Mouse (Mus musculus) testis, postnatal 10 days (tissue): ENCODE measurements around the gene Adamtsl1.
A peak's percentile ranks its signal among the peaks of the same experiment; 100 is the strongest.

Source experiments
- DNase-seq: peaks from one replicate; pipeline ENCODE4 v3.0.0; 2021; ENCODE audit warnings: low spot score

Gene Adamtsl1

GRCm38 (mm10) chr4:85672290-85672689, 158.3 kb downstream of the Adamtsl1 start:
- no peak for DNase-seq

- no peak for DNase-seq
Observed at GRCm38 (mm10) chr4:85677621-85678020, 163.6 kb downstream of the Adamtsl1 start.

- no peak for DNase-seq
Observed at GRCm38 (mm10) chr4:85686160-85686559, 172.2 kb downstream of the Adamtsl1 start.

DNA sequence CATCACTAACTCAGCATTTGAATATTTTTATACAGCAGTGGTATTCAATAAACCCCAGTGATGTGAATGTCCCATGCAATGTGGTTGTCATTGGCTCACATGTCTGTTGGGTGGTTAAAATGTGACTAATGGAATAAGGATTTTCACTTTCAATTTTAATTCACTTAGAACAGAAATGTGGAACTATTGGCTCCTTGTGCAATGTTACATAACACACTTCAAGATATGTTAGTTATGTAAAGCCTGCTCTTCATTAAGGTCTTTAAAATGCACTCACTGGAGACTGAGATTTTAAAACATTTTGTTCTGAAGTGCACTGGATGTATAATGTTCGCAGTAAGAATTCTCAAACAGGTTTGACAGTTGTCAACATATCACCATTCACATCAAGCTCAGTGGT, 181.3 kb downstream of the Adamtsl1 start:
- no peak for DNase-seq

GRCm38 (mm10) chr4:85707352-85708057, 193.5 kb downstream of the Adamtsl1 start:
- DNase-seq: no peak

DNA sequence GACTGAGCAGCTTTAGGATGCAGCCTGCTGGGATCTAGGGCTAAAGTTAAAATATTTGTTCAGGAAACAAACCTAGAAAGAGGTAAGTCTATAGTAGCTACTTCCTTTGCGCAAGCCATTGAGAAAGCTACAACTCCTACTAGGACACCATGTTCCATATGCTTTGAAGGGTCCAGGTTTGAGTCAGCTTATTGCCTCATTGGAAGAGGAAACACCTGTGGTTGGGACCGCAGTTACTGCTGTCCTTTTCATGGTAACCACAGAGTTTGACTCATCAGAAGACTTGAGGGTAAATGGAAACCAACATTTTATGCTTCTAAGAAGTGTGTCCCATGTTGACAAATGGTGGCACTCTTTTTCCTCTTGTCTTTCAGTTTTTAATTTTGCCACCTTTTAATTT, 195.7 kb downstream of the Adamtsl1 start:
- no peak for DNase-seq

- DNase-seq: no peak
Observed at GRCm38 (mm10) chr4:85724999-85725398, 211.0 kb downstream of the Adamtsl1 start.

DNA sequence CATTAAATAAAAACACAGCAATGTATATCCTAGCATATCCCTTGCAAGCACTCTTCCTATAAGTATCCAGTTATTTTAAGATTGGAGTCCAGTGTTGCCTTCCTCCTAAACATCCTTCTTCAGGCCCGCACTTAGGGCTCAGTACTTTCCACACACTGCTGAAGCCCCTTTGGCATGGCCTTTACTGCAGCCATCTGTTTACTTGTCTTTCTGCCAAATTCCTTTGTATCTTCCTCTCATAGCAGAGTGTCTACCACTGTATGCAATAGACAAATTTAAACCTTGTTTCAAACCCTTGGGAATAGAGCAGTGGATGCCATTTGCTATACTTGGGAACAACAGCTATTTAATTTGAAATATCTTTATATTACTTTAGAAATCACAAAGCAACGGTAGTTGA, 213.8 kb downstream of the Adamtsl1 start:
- no peak for DNase-seq

DNA sequence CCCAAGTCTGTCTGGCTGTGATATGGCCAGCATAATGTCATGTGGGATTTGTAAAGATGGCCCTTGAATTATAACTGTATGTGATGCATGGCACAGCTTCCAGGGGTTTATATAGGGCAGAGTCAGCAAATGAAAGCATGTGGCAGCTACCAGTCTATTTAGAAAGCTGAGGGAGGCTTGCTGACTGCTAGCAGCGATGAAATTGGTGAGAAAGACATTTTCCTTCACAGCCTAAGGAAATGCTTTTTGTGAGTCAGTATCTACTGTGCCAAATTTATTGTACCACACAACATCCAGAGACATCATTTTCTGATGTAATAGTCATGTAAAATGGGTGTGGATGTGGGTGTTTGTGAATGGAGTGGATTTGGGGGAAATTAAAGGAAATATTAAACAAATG, 214.4 kb downstream of the Adamtsl1 start:
- DNase-seq: no peak

GRCm38 (mm10) chr4:85740478-85740877, 226.5 kb downstream of the Adamtsl1 start:
- no peak for DNase-seq

- DNase-seq: no peak
Observed at GRCm38 (mm10) chr4:85741825-85742391, 227.9 kb downstream of the Adamtsl1 start.

- no peak for DNase-seq
Observed at GRCm38 (mm10) chr4:85743427-85743826, 229.5 kb downstream of the Adamtsl1 start.

DNA sequence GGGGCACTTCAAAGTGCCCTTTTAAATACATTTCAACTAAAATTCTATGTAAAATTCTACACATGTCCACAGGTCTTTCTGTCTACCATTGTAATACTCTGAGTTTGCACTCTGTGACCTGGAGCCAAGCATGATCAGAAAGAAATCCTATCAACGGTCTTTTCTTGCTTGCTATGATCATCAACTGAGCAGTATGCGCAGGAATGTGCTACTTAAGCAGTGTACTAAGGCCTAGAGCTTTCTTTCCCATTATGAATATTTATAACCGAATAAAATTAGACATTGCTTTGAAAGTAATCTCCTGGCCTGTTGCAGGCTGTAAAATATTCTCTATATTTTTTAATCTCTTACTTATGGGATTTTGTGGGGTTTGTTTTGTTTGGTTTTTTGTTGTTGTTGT, 248.7 kb downstream of the Adamtsl1 start:
- DNase-seq: no peak

DNA sequence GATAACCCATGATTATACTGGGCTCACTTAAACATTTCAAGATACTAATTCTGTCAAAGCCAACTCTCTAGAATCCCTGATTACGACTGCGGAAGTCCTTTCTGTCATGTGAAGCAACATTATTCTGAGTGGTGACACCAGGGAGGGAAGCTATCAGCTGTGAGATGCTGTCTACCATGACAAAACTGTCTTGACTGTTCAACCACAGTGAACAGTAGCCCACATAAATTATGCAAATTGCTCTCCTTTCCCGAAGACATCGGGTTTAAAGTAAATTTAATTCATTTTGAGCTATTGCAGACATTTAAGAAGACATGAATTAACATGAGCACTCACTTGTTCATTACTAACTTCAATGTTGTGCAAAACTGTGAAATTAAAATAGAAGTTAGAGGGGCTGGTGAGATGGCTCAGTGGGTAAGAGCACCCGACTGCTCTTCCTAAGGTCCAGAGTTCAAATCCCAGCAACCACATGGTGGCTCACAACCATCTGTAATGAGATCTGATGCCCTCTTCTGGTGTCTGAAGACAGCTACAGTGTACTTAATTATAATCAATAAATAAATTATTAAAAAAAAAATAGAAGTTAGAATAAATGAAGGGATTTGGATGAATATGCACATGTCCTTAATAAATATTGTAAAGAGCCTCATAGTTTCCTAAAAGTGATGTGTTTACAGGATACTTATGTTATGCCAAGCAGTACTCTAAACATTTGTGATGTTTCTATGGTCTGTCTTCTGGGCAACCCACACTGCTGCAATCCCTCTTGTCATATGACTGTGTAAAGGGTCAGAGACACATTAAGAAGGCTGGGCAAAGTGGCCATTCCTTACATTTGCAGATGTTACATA, 249.4 kb downstream of the Adamtsl1 start:
- DNase-seq: no peak

DNA sequence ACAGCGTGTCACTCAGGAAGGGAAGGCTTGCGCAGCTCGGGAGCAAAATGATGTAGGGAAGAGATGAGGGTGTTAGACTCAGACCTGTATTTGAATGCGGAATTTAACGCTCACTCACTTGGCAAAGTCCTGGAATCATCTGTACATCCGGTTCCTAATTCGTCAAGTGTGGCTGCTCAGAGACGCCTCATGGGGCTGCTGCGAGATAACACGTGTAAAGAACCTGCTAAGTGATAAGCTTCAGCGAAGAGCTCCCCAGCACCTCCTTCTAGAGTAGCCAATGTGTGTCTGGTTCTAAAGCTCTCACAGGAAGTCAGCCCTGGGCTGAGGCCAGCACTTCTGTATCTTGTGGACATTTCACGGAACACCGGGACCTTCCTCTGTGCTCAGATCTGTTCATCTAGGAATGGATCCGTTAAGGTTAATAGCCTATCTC, 250.1 kb downstream of the Adamtsl1 start:
- no peak for DNase-seq

DNA sequence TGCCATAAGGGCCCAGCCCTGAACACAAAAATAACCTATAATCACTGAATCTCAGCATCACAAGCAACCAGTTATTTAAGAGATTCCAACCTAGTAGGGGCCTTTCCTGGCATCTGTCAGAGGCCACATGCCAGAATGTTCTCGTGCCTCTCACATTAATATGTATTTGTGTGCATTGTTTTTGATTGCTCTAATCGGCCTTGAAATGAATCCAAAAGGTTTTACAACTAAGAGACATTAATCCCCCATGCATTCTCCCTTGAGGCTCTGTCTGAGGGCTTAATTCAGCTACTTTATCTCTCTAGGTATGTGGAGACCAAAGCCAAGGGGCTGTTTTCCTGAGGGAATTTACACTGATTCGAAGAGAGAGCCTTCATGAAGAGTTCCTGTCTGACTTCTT, 250.5 kb downstream of the Adamtsl1 start:
- no peak for DNase-seq

GRCm38 (mm10) chr4:85767666-85768065, 253.7 kb downstream of the Adamtsl1 start:
- DNase-seq: no peak

GRCm38 (mm10) chr4:85768107-85768506, 254.1 kb downstream of the Adamtsl1 start:
- DNase-seq: no peak

- no peak for DNase-seq
Observed at GRCm38 (mm10) chr4:85782511-85782910, 268.5 kb downstream of the Adamtsl1 start.

DNA sequence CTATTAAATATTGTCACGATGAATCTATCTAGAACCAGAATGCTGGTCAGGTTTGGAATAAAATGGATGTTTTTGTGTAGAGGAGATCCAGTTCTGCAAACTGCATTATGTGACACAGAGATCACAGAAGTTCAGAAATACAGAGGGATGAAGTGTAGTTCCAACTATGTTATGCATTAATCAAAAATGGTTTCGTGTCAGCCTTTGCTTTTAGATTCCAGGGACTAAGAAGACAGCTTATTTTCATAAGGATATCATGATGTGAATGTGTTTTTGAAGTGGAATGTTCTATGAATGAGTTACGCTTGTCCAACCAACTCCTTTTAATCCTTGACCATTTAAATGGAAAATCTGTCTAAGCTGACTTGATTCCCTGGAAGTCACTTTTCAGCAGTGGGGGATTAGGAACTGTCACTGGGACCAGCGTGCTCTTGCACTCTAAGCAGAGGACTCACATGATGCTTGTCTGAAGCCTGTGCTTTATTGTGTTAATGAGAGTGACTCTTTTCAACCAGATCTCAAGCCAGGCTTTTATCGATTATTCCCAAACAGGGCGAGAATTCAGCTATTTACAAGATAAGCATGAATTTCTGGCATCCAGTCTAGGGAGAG, 269.9 kb downstream of the Adamtsl1 start:
- DNase-seq: no peak

- DNase-seq: no peak
Observed at GRCm38 (mm10) chr4:85784428-85784827, 270.5 kb downstream of the Adamtsl1 start.

DNA sequence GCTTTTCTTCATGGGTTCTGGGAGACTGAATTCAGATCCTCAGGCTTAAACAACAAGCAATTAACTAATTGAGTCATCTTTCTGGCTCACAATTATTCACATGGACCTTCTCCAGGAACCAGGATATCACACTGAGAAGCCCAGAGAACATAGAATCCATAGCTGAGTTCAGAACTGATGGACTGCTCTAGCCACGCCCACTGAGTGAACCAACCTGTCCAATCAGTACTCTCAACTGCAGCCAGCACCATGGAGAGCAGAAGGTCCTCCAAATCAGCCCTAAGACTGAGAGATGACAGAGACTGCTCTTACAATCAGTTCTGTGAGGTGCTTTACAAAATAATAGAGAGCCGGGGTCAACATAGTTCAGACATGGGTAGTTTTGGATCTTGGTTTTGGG, 276.3 kb downstream of the Adamtsl1 start:
- peak; percentile 48 for DNase-seq

- peak; percentile 87 for DNase-seq
Observed at GRCm38 (mm10) chr4:85801805-85802204, 287.8 kb downstream of the Adamtsl1 start.
